Mouse (Mus musculus) heart, embryonic 15.5 days (tissue): ENCODE results near the gene Adtrp. TPM values are rescaled to one million over a fixed set of nuclear protein-coding genes. Genes with fewer than 3 reads are reported as not detected.

Experiments
- ATAC-seq: fragments of 200-750 bp; cut with Nextera tagmentation; replicated peaks from 2 replicates; pipeline ENCODE4 v1.8.0; 2017; ENCODE audit warnings: low read depth, moderate TSS enrichment; ENCODE audit not compliant: insufficient number of reproducible peaks, insufficient read depth, low FRiP score
- H3K27ac ChIP-seq: fragments of 300-500 bp; sonication (generic); 2 replicates; pipeline ENCODE4 v1.5.1; 2015; ENCODE audit warnings: mild to moderate bottlenecking, inconsistent platforms
- H3K27me3 ChIP-seq: fragments of 300-500 bp; sonication (generic); 2 replicates; pipeline ENCODE4 v1.6.1; 2015; ENCODE audit warnings: inconsistent platforms
- H3K36me3 ChIP-seq: fragments of 300-500 bp; sonication (generic); 2 replicates; pipeline ENCODE4 v1.6.1; 2015; ENCODE audit warnings: mild to moderate bottlenecking, inconsistent platforms
- H3K4me1 ChIP-seq: fragments of 300-500 bp; sonication (generic); replicated peaks from 2 replicates; pipeline ENCODE4 v1.6.1; 2015; ENCODE audit warnings: inconsistent platforms
- H3K4me2 ChIP-seq: fragments of 300-500 bp; sonication (generic); 2 replicates; pipeline ENCODE4 v1.6.1; 2015; ENCODE audit warnings: inconsistent platforms, mild to moderate bottlenecking, moderate library complexity
- H3K4me3 ChIP-seq: fragments of 300-500 bp; sonication (generic); 2 replicates; pipeline ENCODE4 v1.5.1; 2015; ENCODE audit warnings: mild to moderate bottlenecking, inconsistent platforms
- H3K9ac ChIP-seq: fragments of 300-500 bp; sonication (generic); 2 replicates; pipeline ENCODE4 v1.6.1; 2015; ENCODE audit warnings: mild to moderate bottlenecking, inconsistent platforms
- H3K9me3 ChIP-seq: fragments of 300-500 bp; sonication (generic); replicated peaks from 2 replicates; pipeline ENCODE4 v1.6.1; 2016; ENCODE audit warnings: inconsistent platforms
- WGBS: fragments of 180-500 bp; shearing (Covaris S2); methylation state at CpG from one replicate; pipeline ENCODE4 v1.1.7; 2015; ENCODE audit warnings: mixed read lengths; 5-methylcytosine and 5-hydroxymethylcytosine counted together
- polyA plus RNA-seq: library from polyadenylated mRNA; unstranded; fragments of >200 nt; fragmentation: Nextera tagmentation; extraction: Ambion mirVana; gene quantifications from 2 replicates; pipeline ENCODE4 v1.2.1, GENCODE M21; 2015

The Adtrp gene
- polyA plus RNA-seq, 1 experiment from 2014 or later, result 0.29 TPM

DNA sequence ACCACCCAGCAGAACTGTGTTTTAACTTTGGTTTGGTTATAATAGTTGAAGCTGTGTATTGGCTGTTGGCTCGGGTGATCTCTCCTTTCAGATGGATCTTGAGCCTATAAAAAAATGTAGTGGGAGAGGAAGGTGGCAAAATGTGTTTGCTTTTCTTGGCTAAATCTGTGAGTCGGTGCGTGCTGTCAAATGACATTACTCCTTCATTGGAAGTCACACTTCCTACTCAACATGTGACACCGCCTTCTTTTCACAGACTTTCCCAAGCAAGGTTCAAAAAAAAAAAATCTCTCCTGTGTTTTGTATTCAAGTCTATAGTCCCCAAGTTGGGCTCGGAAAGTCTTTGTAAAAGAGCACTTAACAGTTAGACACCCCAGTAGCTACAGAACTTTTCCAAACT lies 19.9 kb downstream of the Adtrp start:
- ATAC-seq, result no peak
- no peaks in the 10 kb centered on the region for H3K9me3 ChIP-seq
- H3K27me3 ChIP-seq, result no peaks in the 10 kb centered on the region
- H3K36me3 ChIP-seq, result no peaks in the 10 kb centered on the region
- no peak overlapping the region for H3K9ac ChIP-seq
- H3K4me1 ChIP-seq, result 0 out of 2 replicates have a peak, but pooled peaks cover 2% of the 10 kb centered on the region
- 74% methylated on average over 5 of the region's 5 CpGs for WGBS
- H3K27ac ChIP-seq, result no peak overlapping the region
- H3K4me3 ChIP-seq, result no peak overlapping the region
- H3K4me2 ChIP-seq, result no peak overlapping the region

- Histone ChIP-seq H3K27ac (no peak overlapping the region), H3K9ac (no peak overlapping the region), H3K4me2 (no peak overlapping the region), H3K9me3 (no peaks in the 10 kb centered on the region), H3K27me3 (no peaks in the 10 kb centered on the region), H3K4me3 (no peak overlapping the region), H3K36me3 (no peaks in the 10 kb centered on the region), H3K4me1 (0 out of 2 replicates have a peak, but pooled peaks cover 2% of the 10 kb centered on the region)
- ATAC-seq, result no peak
- WGBS, result 62% methylated on average over 11 of the region's 11 CpGs
Measured at GRCm38 (mm10) chr13:41825379-41825966, 22.0 kb downstream of the Adtrp start.

GRCm38 (mm10) chr13:41823077-41823476 lies 24.4 kb downstream of the Adtrp start:
- Histone ChIP-seq H3K4me2 (no peak overlapping the region), H3K9ac (no peak overlapping the region), H3K36me3 (no peaks in the 10 kb centered on the region), H3K27me3 (no peaks in the 10 kb centered on the region), H3K27ac (no peak overlapping the region), H3K4me3 (no peak overlapping the region), H3K4me1 (0 out of 2 replicates have a peak, but pooled peaks cover 2% of the 10 kb centered on the region), H3K9me3 (no peaks in the 10 kb centered on the region)
- ATAC-seq, result no peak
- WGBS, result 45% methylated on average over 3 of the region's 3 CpGs

GRCm38 (mm10) chr13:41822617-41823016 lies 24.9 kb downstream of the Adtrp start:
- Histone ChIP-seq H3K27ac (no peak overlapping the region), H3K9me3 (no peaks in the 10 kb centered on the region), H3K27me3 (no peaks in the 10 kb centered on the region), H3K4me1 (0 out of 2 replicates have a peak, but pooled peaks cover 2% of the 10 kb centered on the region), H3K9ac (no peak overlapping the region), H3K4me3 (no peak overlapping the region), H3K4me2 (no peak overlapping the region), H3K36me3 (no peaks in the 10 kb centered on the region)
- 52% methylated on average over 2 of the region's 2 CpGs for WGBS
- ATAC-seq, result no peak

DNA sequence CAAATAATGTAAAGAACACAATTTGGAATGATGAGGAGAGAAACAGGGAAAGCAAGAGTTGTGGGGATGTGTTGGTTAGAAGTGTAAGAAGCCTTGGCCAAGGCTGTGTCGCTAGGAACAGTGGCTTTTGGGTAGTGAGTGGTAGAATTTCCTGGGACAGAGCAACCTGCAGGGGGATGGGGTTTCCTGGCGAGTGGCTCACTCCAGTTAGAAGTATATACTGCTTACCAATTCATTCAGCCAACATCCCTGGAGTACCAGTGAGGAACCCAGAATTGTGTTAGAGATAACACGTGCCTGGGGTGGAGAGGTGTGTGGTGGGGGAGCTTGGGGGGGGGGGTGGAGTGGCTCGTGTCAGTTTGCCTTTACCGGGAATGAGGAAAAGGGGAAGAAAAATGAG lies 25.4 kb downstream of the Adtrp start:
- Histone ChIP-seq H3K36me3 (no peaks in the 10 kb centered on the region), H3K4me2 (no peak overlapping the region), H3K9me3 (no peaks in the 10 kb centered on the region), H3K27ac (no peak overlapping the region), H3K4me3 (no peak overlapping the region), H3K9ac (no peak overlapping the region), H3K4me1 (0 out of 2 replicates have a peak, but pooled peaks cover 2% of the 10 kb centered on the region), H3K27me3 (no peaks in the 10 kb centered on the region)
- WGBS, result 31% methylated on average over 5 of the region's 5 CpGs
- no peak for ATAC-seq

DNA sequence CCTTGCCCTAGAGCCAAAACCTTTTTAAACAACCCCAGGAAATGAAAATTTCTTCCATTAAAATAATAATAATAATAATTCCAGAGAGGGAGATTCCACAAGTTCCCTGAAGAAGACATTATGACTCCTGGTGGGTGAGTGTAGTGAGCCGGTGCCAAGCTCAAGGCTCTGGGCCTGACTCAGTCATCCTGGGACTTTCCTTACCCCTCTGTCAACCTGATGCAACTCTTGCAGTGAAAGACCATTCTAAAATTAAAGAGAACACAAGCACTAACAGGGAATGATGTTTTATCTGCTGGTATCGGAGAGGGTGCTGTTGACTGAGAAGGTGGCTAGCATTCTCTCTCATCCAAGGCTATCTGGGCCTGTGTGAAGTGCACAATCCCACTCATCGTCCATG lies 26.5 kb downstream of the Adtrp start:
- Histone ChIP-seq H3K4me3 (no peak overlapping the region), H3K9me3 (no peaks in the 10 kb centered on the region), H3K9ac (no peak overlapping the region), H3K36me3 (no peaks in the 10 kb centered on the region), H3K4me2 (no peak overlapping the region), H3K27ac (no peak overlapping the region), H3K4me1 (0 out of 2 replicates have a peak, but pooled peaks cover 2% of the 10 kb centered on the region), H3K27me3 (no peaks in the 10 kb centered on the region)
- ATAC-seq, result no peak
- WGBS, result 83% methylated on average over 3 of the region's 3 CpGs

- 78% methylated on average over 4 of the region's 4 CpGs for WGBS
- no peak for ATAC-seq
- Histone ChIP-seq H3K4me1 (0 out of 2 replicates have a peak, but pooled peaks cover 2% of the 10 kb centered on the region), H3K27ac (no peak overlapping the region), H3K36me3 (no peaks in the 10 kb centered on the region), H3K4me2 (no peak overlapping the region), H3K9ac (no peak overlapping the region), H3K4me3 (no peak overlapping the region), H3K9me3 (no peaks in the 10 kb centered on the region), H3K27me3 (no peaks in the 10 kb centered on the region)
Measured at GRCm38 (mm10) chr13:41819918-41820317, 27.6 kb downstream of the Adtrp start.

DNA sequence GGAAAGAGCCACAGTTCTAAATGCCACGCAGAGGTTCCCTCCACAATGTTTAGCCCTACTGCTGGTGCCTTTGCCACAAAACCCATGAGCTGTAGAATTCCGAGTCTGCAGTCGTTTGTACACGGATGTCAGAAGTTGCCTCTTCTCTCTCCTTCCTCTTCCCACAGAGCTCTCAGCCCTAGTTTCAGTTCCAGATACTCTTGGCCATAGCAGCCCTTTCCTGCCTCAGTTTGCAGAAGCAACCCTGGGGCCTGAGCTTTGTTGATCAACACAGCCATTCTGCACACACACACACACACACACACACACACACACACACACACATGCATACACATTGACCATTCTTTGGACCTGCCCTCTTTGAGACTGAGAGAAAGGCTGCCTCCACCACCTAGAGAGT lies 28.0 kb downstream of the Adtrp start:
- Histone ChIP-seq H3K36me3 (no peaks in the 10 kb centered on the region), H3K4me3 (no peak overlapping the region), H3K27me3 (no peaks in the 10 kb centered on the region), H3K9ac (no peak overlapping the region), H3K27ac (no peak overlapping the region), H3K9me3 (no peaks in the 10 kb centered on the region), H3K4me2 (no peak overlapping the region), H3K4me1 (0 out of 2 replicates have a peak, but pooled peaks cover 2% of the 10 kb centered on the region)
- no peak for ATAC-seq
- 82% methylated on average over 4 of the region's 4 CpGs for WGBS

DNA sequence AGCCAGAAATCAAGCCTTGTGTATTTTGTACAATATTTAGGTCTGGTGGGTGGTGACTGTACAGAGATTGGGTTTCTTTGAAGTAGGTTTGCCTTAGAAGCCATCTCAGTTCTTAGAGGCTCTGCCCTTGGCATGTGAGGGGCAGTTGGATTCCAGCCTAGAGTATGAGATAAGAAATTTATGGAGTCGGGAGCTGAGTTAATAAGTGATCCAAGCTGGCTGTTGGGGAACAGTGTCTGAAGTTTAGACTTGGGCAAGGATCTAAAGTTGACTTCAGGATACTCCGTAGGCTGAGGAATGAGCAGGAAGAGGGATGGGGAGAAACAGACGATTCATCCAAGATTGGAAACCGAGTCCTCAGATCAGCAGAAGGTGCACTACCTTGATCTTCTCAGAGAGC lies 29.9 kb downstream of the Adtrp start:
- H3K4me1 ChIP-seq, result no peaks in the 10 kb centered on the region
- no peaks in the 10 kb centered on the region for H3K36me3 ChIP-seq
- no peaks in the 10 kb centered on the region for H3K27me3 ChIP-seq
- ATAC-seq, result no peak
- H3K4me2 ChIP-seq, result no peak overlapping the region
- H3K9me3 ChIP-seq, result no peaks in the 10 kb centered on the region
- 65% methylated on average over 4 of the region's 4 CpGs for WGBS
- H3K9ac ChIP-seq, result no peak overlapping the region
- H3K4me3 ChIP-seq, result no peak overlapping the region
- H3K27ac ChIP-seq, result no peak overlapping the region

- Histone ChIP-seq H3K4me1 (no peaks in the 10 kb centered on the region), H3K9me3 (no peaks in the 10 kb centered on the region), H3K27me3 (no peaks in the 10 kb centered on the region), H3K27ac (no peak overlapping the region), H3K9ac (no peak overlapping the region), H3K36me3 (no peaks in the 10 kb centered on the region), H3K4me3 (no peak overlapping the region), H3K4me2 (no peak overlapping the region)
- no peak for ATAC-seq
- 94% methylated on average over 4 of the region's 4 CpGs for WGBS
Measured at GRCm38 (mm10) chr13:41816643-41817042, 30.8 kb downstream of the Adtrp start.

- Histone ChIP-seq H3K4me1 (peaks cover 9% of the 10 kb centered on the region), H3K9ac (no peak overlapping the region), H3K4me3 (no peak overlapping the region), H3K9me3 (no peaks in the 10 kb centered on the region), H3K36me3 (no peaks in the 10 kb centered on the region), H3K27ac (no peak overlapping the region), H3K27me3 (no peaks in the 10 kb centered on the region), H3K4me2 (no peak overlapping the region)
- 92% methylated on average over 7 of the region's 7 CpGs for WGBS
- no peak for ATAC-seq
Measured at GRCm38 (mm10) chr13:41810776-41811175, 36.7 kb downstream of the Adtrp start.

GRCm38 (mm10) chr13:41807815-41808214 lies 39.7 kb downstream of the Adtrp start:
- H3K9me3 ChIP-seq, result no peaks in the 10 kb centered on the region
- ATAC-seq, result no peak
- 29% methylated on average over 4 of the region's 4 CpGs for WGBS
- H3K4me1 ChIP-seq, result peaks cover 13% of the 10 kb centered on the region
- no peak overlapping the region for H3K9ac ChIP-seq
- H3K4me3 ChIP-seq, result no peak overlapping the region
- H3K4me2 ChIP-seq, result no peak overlapping the region
- H3K36me3 ChIP-seq, result no peaks in the 10 kb centered on the region
- no peak overlapping the region for H3K27ac ChIP-seq
- H3K27me3 ChIP-seq, result no peaks in the 10 kb centered on the region
